Mouse (Mus musculus): ENCODE measurements around the gene Krt7. TPM values are rescaled to one million over a fixed set of nuclear protein-coding genes. Genes with fewer than 3 reads are reported as not detected.

Gene Krt7
- total RNA-seq, 2 experiments from 2014 or later: 1.2 TPM; not detected in 1

DNA sequence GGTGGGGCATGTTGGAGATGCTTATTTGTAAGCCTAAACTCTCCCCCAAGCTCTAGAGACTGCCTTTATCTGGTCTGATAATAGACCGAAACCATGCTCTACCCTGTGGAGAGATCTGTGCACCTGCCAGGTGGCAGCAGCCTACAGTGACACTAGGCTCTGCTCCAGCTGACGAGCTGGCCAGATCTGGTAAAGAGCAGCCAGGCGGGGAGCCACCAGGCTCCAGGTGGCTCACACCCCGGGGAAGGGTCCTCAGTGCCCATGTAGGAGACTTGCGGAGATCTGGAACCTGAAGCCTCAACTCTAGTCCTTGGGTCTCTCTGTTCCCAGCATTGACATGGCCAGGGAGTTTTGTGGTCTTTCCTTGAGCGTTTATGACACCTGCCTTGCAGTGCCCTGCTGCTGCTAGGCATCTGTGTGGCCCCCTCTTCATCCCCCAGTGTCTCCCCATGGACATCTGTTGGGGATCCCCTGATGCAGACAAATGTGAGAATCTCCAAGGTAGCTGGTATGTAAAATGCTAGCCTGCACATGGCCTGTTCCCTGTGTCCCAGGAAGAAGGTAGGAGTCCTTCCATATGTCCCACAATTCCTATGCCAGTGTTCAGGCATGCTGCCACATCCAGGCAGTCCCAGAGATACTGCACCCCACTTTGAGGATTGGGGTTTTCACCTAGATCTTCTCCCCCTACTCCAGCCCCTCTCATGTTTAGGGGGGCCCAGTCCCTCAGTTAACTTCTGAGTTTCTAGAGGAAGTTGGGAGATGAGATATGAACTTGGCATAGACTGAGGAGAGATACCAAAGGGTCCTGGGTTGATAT, 34.7 kb upstream of the Krt7 start:
- ATAC-seq (replicated peaks; ENCODE audit: low FRiP score, poor library complexity, severe bottlenecking): no peak

DNA sequence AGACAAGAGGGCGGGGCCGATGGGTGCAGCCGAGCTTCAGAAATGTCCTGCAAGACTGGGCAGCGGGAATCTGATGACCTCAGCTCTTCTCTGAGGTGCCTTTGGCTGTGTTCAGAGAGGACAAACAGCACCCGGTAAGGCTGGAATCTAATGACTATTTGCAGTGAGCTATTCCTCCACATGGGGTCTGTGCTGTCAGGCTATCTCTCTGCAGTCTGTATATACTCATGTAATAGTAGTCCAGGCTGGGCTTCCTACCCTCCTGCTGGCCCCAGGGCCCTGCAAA, 34.1 kb upstream of the Krt7 start:
- no peak for ATAC-seq (replicated peaks; ENCODE audit: low FRiP score, poor library complexity, severe bottlenecking)

DNA sequence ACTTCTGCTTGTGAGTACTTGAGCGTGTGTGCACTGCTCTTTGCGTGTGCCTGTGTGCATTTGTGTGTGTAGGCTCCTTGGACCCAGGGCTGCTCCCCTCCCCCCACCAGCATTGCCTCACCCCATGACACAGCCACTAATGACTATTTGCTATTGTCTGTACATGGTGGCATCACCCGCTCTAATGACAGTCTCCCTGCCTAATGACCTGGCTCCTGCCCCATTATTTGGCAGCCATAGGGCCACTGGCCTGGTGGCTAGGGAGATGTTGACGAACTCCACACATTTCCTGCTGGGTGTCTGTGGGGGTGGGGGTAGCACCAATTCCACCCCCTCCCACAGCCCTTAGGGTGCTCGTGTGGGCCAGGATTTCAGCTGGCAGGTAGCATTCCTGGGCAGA, 32.2 kb upstream of the Krt7 start:
- ATAC-seq (replicated peaks; ENCODE audit: low FRiP score, poor library complexity, severe bottlenecking): no peak

DNA sequence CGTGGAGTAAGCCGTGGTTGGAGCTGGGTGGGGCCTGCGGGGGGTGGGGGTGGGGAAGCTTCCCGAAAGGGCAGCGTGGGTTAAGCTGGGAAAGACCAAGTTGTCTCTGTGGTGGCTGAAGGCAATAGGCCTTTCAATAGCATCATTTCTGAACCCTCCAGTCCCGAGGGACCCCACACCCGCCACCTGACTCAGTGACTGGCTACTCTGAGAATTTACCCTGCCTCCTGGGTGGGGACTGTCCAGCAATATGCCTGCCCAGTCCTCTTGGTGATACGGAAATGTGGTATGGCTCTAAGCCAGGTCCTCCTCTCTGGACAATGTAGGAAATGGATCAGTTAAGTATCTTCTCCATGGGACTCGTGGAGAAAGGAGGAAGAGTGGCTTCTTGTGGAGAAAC, 29.1 kb upstream of the Krt7 start:
- no peak for ATAC-seq (replicated peaks; ENCODE audit: low FRiP score, poor library complexity, severe bottlenecking)

DNA sequence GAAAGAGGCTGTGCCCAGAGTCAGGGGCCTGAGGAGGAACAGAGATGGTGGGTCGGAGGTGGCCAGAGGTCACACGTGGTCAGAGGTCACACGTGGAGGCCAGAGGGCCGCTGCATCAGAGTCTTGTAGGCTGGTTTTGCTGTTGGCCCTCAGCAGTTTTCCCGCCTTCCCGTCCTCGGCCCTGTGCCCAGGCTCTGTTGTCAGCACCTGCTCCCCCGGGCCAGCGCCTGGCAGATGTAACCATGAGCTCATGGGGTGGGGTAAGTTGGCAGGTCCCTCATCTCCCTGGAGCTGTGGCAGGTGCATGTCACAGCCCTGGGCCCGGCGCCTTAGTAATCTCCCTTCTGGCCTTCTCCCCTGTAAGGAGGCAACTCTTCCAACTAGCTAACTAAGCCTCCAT, 28.0 kb upstream of the Krt7 start:
- ATAC-seq (replicated peaks; ENCODE audit: low FRiP score, poor library complexity, severe bottlenecking): no peak

DNA sequence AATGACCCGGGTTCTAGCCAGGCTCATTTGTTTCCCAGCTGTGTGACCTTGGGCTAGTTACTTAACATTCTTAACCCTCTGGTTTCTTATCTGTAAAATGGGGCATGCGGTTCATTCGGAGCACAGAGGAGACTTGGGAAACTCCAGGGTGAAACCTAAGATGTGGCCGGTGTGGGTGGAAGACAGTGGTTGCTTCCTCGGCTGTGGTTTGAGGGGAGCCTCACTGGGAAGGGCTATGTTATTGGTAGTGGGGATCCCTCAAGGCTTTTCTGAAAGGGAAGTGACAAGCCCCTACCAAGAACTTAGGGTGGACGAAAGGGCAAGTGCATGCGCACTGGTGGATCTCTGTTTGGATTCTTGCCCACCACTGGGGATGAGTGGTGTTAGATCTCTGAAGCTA, 26.2 kb upstream of the Krt7 start:
- ATAC-seq (replicated peaks; ENCODE audit: low FRiP score, poor library complexity, severe bottlenecking): no peak

DNA sequence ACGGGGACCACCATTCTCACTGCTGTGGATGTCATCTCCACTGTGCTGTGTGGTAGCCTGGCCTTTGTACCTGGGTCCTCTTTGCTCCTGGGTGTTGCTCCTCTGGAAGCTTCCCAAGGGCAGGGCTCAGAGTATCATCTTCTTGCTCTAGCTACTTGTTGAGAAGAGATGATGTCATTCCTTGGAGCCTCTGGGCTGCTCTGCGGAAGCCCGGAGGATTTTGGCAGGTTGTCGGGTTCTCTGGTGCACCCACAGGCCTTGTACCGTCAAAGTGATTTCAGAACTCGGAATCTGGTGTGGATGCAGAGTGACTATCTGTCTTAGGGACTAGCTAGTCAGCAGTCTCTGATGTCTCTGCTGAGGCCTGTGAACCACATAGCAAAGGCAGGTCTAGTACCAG, 25.8 kb upstream of the Krt7 start:
- no peak for ATAC-seq (replicated peaks; ENCODE audit: low FRiP score, poor library complexity, severe bottlenecking)

DNA sequence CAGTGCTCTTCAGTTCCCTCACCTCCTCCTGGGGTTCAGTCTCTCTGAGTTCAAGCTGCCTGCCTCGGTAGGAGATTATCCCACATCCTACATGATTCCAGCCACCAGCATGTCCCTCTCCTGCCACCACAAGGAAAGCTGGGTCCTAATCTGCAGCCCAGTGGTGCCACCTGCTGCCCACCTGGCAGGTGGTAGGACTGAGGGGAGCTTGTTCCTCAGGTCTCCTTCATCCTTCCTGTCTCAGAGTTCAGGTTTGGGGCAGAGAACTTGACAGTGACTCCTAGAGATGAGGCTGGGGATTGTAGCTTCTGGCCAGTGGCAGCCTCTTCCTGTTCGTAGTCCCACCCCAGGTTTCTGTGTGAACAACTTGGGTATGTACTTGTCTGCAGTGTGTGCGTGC, 23.7 kb upstream of the Krt7 start:
- ATAC-seq (replicated peaks; ENCODE audit: low FRiP score, poor library complexity, severe bottlenecking): no peak

DNA sequence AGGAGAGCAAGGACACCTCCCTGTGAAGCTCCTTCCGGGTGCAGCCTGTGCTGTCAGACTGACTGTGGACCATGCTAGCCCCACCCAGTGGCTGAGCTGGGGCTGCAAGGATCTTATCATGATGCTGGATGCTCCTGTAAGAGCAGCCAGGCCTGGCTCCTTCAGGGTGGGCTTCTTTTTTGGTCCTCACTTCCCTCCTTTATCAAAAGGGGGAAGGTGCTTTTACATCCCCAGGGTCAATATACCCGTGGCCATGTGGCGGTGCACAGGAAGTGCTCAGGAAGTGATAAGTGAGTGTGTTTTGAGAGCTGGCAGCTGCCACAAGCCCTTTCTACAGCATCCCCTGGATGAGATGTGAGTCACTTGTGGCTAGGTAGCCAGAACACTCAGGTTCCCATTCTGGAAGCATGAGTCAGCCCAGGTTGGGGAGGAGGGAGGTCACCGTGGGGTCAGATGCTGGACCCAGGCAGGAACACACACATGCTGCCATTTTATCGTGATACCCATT, 22.8 kb upstream of the Krt7 start:
- no peak for ATAC-seq (replicated peaks; ENCODE audit: low FRiP score, poor library complexity, severe bottlenecking)

DNA sequence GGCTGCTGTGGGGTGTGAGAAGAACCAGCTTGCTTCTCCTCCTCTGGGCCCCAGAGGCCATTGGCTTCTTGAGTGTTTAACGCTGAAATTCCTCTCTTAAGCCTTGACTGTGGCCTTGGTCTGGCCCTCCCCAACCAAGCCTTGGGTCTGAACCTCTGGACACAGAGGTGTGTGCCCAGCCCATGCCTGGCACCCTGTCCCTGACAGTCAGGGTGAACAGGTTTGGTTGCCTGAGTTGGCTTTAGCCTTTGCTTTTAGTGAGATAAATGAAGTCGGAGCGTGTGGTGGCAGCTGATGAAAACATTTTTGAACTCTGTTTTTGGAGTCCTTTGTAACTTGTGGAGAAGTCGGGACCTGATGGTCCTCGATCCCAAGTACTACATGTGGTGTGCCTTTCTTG, 20.6 kb upstream of the Krt7 start:
- no peak for ATAC-seq (replicated peaks; ENCODE audit: low FRiP score, poor library complexity, severe bottlenecking)

DNA sequence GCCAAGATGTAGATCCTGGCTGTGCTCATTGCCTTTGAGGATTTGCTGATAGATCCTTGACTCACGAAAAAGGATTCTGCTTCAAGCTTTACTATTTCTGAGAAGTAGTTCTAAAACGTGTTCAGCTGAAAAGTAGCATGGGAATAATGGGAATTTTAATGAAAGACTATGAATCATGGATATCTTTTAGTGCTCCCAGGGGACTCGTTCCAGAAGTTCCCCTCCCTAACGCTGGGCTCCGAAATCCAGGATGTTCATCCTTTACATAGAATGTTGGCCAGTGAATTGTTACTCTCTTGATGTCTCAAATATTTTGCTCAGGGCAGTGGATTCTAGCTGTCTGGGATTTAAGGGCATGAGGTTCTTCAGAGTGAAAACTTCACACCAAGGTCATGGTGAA, 18.6 kb upstream of the Krt7 start:
- no peak for ATAC-seq (replicated peaks; ENCODE audit: low FRiP score, poor library complexity, severe bottlenecking)

DNA sequence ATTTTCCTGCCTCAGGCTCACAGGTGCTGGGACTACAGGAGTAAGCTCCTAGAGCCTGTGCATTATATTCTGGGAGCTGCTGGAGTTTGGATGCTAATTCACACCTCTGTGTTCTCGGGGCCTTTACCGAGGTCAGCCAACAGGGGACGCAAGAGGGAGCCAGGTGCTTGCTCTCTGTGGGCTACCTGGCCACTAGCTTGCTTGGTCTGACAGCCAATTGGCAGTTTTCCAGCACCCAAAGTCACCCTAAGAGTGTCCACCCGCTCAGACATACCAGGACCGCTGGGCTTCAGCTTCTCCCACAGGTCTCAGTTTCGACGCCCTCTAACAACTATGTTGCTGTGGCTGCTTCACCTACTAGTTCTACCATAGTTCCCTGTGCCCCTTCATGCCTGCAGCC, 15.9 kb upstream of the Krt7 start:
- no peak for ATAC-seq (replicated peaks; ENCODE audit: low FRiP score, poor library complexity, severe bottlenecking)

DNA sequence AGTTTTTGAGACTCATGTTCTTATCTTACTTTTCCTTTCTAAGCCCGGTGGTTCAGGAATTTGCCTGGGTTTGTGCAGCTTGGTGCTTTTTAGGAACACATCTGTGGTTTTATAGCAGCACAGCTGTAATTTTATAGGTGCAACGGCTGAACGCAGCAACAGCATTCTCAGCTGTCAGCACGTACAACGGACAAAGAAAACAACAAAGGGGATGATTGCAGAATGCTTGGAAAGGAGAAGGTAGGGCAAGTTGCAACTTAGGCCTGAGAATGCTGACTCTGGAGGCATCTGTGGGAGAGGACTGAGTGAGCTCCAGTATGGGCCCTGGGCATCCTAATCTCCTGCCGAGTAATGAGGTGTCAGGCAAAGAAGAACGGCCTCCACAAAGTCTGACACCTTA, 14.4 kb upstream of the Krt7 start:
- no peak for ATAC-seq (replicated peaks; ENCODE audit: low FRiP score, poor library complexity, severe bottlenecking)

DNA sequence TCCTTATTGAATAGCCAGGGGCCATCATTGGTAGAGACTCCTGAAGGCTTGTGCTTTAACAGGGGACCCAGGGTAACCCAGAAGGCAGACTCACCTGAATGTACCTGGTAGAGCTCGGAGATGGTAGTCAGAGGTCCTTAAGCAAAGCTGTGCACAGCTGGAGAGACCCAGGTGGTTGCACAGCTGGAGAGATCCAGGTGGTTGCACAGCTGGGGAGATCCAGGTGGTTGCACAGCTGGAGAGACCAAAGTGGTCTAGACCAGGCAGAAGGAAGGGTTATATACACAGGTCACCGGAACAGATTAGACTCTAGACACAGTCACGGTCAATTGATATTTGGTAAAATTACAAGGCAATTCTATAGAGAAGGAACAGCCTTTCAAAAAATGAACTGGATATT, 13.9 kb upstream of the Krt7 start:
- no peak for ATAC-seq (replicated peaks; ENCODE audit: low FRiP score, poor library complexity, severe bottlenecking)

DNA sequence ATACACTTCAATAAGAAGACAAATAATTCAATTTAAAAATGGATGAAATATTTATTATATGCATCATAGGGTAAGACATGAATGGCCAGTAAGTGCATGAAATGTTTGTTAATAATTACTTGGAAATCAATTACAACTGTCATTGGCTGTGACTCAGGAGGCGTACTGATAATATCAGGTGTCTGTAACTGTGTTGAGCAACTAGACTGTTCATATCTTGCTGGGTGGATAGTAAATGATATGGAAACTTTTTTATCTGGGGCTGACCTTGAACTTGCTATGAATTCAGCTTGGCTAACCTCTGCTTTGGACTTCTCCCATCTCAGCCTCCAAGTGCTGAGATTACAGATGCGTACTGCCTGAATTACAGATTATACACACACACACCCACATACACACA, 13.2 kb upstream of the Krt7 start:
- ATAC-seq (replicated peaks; ENCODE audit: low FRiP score, poor library complexity, severe bottlenecking): no peak

DNA sequence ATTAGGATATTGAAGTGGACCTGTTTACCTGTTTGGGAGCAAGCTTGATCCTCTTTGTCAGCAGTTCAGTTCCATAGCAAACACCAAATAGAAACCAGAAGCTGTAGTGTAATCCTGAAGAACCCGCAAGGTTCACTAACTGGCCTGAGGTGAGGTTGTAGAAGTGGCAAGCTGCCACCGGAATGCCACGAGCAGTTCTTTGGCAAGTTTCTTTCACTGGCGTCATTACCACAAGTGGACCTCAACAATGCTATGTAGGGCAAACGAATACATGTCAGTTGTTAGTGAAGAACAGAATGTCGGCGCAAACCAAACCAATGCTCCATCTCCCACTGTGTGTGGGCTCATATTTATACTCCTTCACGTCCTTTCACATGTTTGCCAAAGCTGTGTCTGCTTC, 12.6 kb upstream of the Krt7 start:
- ATAC-seq (replicated peaks; ENCODE audit: low FRiP score, poor library complexity, severe bottlenecking): no peak

DNA sequence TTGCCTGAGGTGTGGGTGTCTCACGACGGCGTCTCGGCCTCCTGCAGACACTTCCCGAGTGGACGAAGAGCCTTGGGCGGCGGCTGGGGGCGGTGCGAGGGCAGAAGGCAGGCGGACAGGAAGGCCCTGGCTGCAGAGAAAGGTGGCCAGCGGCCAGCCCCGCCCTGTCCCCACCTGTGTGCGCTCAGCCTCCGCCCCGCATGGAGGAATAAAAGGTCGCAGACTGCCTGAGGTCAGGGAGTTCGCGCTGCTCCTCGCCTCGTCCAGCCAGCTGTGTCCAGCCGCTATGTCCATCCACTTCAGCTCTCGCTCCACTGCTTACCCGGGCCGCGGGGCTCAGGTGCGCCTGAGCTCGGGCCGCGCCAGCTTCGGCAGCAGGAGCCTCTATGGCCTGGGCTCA, 1.3 kb downstream of the Krt7 start:
- no peak for ATAC-seq (replicated peaks; ENCODE audit: low FRiP score, poor library complexity, severe bottlenecking)

DNA sequence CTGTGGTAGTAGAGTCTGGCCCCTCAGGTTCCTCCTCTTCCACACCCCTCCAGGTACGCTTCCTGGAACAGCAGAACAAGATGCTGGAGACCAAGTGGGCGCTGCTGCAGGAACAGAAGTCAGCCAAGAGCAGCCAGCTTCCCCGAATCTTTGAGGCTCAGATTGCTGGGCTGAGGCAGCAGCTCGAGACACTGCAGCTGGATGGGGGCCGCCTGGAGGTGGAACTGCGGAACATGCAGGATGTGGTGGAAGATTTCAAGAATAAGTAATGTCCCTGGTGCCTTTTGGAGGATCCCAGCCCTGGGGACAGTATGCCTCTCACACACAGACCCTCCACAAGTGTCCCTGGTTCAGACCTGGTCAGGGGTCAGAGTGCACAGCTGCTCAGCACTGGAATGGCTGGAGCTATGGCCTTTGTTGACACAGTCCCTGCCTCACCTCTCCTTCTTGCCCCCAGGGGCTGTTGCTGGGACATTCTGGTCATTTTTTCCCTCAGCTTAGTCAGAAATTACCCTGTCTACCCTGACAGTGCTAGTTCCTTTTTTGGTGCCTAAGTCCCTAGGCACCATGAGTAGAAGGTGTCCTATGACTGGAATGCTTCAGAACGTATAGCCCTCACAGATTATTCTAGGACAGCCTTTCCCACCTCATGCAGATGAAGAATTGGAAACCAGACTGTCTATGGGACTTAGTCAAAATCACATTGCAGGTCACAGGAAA, 3.2 kb downstream of the Krt7 start:
- no peak for ATAC-seq (replicated peaks; ENCODE audit: low FRiP score, poor library complexity, severe bottlenecking)

DNA sequence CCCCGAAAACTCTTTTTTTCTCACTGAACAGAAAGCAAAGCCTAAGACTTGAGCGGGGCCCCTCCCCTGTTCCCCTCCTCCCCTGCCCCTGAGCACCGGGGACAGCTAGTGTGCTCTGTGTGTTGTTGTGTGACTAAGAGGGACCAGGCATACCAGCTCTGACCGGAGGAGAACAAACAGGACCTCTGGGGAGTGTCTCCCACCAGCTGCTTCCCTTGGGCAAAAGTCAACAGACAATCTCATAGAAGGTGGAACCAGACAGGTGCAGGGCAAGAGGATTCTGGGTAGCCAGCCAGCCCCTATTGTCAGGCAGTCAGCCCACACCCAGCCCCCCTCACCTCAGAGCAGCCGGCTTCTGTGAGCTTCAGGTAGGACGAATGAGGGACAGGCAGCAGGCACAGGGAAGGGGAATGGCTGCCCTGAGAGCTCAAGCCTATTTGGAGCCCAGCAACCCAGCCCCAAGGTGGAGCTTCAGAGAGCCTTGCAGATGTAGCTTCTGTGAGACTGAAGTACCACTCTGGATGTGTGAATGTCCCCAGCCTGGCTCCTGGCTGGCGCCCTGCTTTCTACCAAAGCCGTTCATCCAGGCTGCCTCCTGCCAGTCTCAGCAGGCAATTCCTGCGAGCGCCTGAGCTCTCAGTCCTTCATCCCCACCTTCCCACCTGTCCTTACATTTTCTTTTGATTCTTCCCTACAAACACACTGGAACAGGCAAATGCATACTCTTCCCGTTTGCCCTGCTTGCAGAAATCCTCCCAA, 4.1 kb downstream of the Krt7 start:
- ATAC-seq (replicated peaks; ENCODE audit: low FRiP score, poor library complexity, severe bottlenecking): no peak

DNA sequence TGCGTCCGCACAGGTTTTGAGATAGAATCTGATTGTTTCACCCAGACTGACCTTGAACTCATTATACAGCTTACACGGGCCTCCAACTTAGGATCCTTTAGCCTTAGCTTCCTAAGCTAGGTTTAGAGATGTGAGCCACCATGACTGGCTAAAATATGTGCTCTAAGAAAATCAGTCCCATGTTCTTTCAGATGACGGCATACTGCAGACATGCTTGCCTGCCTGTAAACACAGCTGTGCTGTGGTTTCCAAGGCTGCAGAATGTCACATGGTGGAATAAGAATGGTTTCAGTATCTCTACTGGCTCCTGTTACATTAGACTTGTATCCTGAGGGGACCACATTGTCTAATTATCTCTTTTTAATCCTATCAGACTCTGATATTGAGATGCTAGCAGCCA, 8.1 kb downstream of the Krt7 start:
- no peak for ATAC-seq (replicated peaks; ENCODE audit: low FRiP score, poor library complexity, severe bottlenecking)

DNA sequence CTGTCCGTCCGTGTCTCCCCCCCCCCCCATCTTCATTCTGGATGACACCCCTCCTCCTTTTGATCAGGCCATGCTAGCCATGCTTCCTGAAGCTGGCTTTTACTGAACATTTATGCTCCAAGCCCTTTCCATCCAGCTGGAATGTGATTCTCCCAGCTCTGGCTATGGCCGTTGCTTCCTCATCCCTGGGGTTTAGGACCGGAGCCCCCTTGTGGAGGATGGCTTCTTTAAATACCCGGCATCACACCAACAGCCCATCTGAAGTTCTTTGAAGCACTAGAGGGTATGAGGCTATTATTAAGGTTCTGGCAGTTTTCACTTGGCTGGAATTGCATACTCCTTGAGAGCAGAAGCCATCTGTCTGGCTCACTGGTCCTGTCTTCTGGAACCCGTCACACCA, 10.1 kb downstream of the Krt7 start:
- no peak for ATAC-seq (replicated peaks; ENCODE audit: low FRiP score, poor library complexity, severe bottlenecking)

Measured in erythroblast, adult 5-6 weeks (primary cell).